Mouse (Mus musculus) liver, postnatal 0 days (tissue): ENCODE results near the gene Actb. TPM values are rescaled to one million over a fixed set of nuclear protein-coding genes. Genes with fewer than 3 reads are reported as not detected.

Experiments
- ATAC-seq: fragments of 200-750 bp; cut with Nextera tagmentation; 2 replicates; pipeline ENCODE4 v1.8.0; 2017; ENCODE audit warnings: mild to moderate bottlenecking, moderate library complexity
- DNase-seq: peaks from one replicate; pipeline ENCODE4 v3.0.0-alpha.2; 2016
- H3K27ac ChIP-seq: fragments of 300-500 bp; sonication (generic); 2 replicates; pipeline ENCODE4 v1.5.1; 2014; ENCODE audit warnings: antibody characterized with exemption, moderate library complexity, mild to moderate bottlenecking, low read depth
- H3K27me3 ChIP-seq: fragments of 300-500 bp; sonication (generic); 2 replicates; pipeline ENCODE4 v1.6.1; 2014; ENCODE audit warnings: low read length, control low read depth, mixed read lengths; ENCODE audit not compliant: insufficient read depth
- H3K36me3 ChIP-seq: fragments of 300-500 bp; sonication (generic); replicated peaks from 2 replicates; pipeline ENCODE4 v1.6.1; 2014; ENCODE audit warnings: mild to moderate bottlenecking, control low read depth, low read length, moderate library complexity, mixed read lengths; ENCODE audit not compliant: insufficient read depth
- H3K4me1 ChIP-seq: fragments of 300-500 bp; sonication (generic); 2 replicates; pipeline ENCODE4 v1.6.1; 2014; ENCODE audit warnings: antibody characterized with exemption, mild to moderate bottlenecking, control low read depth; ENCODE audit not compliant: insufficient read depth
- H3K4me2 ChIP-seq: fragments of 300-500 bp; sonication (generic); 2 replicates; pipeline ENCODE4 v1.6.1; 2014; ENCODE audit warnings: low read depth, mild to moderate bottlenecking, low read length, moderate library complexity, mixed read lengths
- H3K4me3 ChIP-seq: fragments of 300-500 bp; sonication (generic); 2 replicates; pipeline ENCODE4 v1.5.1; 2014; ENCODE audit warnings: low read depth, low read length
- H3K9ac ChIP-seq: fragments of 300-500 bp; sonication (generic); replicated peaks from 2 replicates; pipeline ENCODE4 v1.6.1; 2014; ENCODE audit warnings: mild to moderate bottlenecking, moderate library complexity
- H3K9me3 ChIP-seq: fragments of 300-500 bp; sonication (generic); 2 replicates; pipeline ENCODE4 v1.6.1; 2016; ENCODE audit warnings: mild to moderate bottlenecking, control low read depth, low read length, mixed read lengths
- CTCF ChIP-seq: sonication (generic); IDR thresholded peaks from 2 replicates; pipeline ENCODE4 v1.5.1; 2016; ENCODE audit warnings: antibody characterized with exemption, low read depth
- EP300 ChIP-seq: IDR thresholded peaks from 2 replicates; pipeline ENCODE4 v1.6.1; 2016; ENCODE audit warnings: antibody characterized with exemption, low read depth, mild to moderate bottlenecking
- WGBS: fragments of 180-500 bp; shearing (Covaris S2); extraction: QIAGEN DNeasy Blood & Tissue Kit; methylation state at CpG from one replicate; pipeline ENCODE4 v1.1.7; 2014; ENCODE audit not compliant: insufficient replicate concordance; 5-methylcytosine and 5-hydroxymethylcytosine counted together
- polyA plus RNA-seq: library from polyadenylated mRNA; unstranded; fragments of >200 nt; fragmentation: Nextera tagmentation; extraction: Ambion mirVana; gene quantifications from 2 replicates; pipeline ENCODE4 v1.2.1, GENCODE M21; 2015

Gene Actb
- polyA plus RNA-seq, 1 experiment from 2014 or later = 7,738 TPM

DNA sequence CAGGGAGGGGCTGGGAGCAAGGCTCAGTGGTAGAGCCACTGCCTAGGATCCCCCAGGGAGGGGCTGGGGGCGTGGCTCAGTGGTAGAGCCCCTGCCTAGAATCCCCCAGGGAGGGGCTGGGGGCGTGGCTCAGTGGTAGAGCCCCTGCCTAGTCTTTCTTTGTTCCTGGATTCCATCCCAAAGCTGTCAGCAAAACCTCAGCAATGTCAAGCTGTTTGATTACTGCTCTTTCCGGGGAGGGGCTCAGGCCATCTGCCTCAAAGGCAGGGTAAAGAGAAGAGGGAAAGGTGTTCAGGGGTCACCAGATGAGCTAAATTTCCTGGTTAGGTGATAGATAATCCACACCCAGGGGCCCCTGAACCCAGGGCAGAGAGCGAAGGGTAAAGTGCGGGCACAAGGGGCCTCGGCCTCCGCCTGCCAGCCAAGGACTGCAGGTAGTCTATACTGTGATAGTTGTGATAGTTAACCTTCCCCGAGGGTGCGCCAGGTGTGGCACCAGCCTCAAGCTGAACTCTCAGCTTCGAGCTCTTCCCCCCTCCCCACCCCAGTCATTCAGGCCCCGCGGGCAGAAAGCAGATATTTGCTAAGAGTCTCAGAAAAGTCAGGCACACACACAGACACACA is 17.9 kb upstream of the Actb start:
- Histone ChIP-seq H3K36me3 (no peaks in the 10 kb centered on the region), H3K4me2 (no peak overlapping the region), H3K9me3 (no peaks in the 10 kb centered on the region), H3K27me3 (no peaks in the 10 kb centered on the region), H3K4me3 (no peak overlapping the region), H3K9ac (no peak overlapping the region), H3K27ac (no peak overlapping the region), H3K4me1 (peaks cover 55% of the 10 kb centered on the region)
- DNase-seq = no peak
- 69% methylated on average over 12 of the region's 12 CpGs for WGBS
- TF ChIP-seq EP300 (no peak), CTCF (no peak)
- ATAC-seq = no peak

DNA sequence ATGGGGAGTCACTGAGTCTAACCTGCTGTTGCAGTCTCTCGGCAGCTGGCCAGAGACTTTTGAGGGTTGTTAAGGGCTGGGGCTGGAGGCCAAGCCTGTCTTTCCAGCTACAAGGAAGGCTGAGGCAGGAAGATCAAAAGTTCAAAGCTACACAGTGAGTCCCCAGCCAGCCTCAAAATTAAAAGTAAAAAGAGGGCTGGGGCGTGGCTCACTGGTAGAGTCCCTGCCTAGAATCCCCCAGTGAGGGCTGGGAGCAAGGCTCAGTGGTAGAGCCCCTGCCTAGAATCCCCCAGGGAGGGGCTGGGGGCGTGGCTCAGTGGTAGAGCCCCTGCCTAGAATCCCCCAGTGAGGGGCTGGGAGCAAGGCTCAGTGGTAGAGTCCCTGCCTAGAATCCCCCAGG is 17.2 kb upstream of the Actb start:
- no peak overlapping the region for H3K27ac ChIP-seq
- TF ChIP-seq CTCF = no peak
- TF ChIP-seq EP300 = no peak
- no peak overlapping the region for H3K4me2 ChIP-seq
- no peak for DNase-seq
- no peaks in the 10 kb centered on the region for H3K36me3 ChIP-seq
- H3K9ac ChIP-seq = no peak overlapping the region
- H3K4me3 ChIP-seq = no peak overlapping the region
- no peak for ATAC-seq
- H3K9me3 ChIP-seq = no peaks in the 10 kb centered on the region
- H3K27me3 ChIP-seq = no peaks in the 10 kb centered on the region
- 77% methylated on average over 3 of the region's 3 CpGs for WGBS
- peaks cover 54% of the 10 kb centered on the region for H3K4me1 ChIP-seq

DNA sequence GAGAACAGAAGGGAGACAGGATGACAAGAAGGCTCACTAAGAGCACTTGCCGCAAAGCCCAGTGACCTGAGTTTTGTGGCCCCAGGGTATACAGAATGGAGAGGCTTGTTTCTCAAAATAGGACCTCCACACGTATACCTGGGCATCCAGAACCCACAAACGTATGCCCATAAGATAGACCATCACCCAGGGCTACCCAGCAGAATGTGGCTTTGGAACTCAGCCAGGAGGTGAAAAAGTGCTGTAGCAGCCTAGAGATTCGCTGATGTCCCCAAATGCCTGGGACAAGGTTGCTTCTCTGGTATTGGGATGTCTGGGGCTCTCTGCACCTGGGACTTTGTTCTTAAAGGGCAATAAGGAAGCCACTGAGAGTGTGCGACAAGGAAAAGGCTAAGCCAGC is 15.7 kb upstream of the Actb start:
- DNase-seq (no peak), ATAC-seq (no peak)
- no peaks in the 10 kb centered on the region for H3K9me3 ChIP-seq
- TF ChIP-seq CTCF = no peak
- no peak for TF ChIP-seq EP300
- H3K4me2 ChIP-seq = no peak overlapping the region
- peak overlapping the region; percentile 90 for H3K27ac ChIP-seq
- H3K36me3 ChIP-seq = no peaks in the 10 kb centered on the region
- H3K9ac ChIP-seq = no peak overlapping the region
- peaks cover 44% of the 10 kb centered on the region for H3K4me1 ChIP-seq
- no peaks in the 10 kb centered on the region for H3K27me3 ChIP-seq
- H3K4me3 ChIP-seq = no peak overlapping the region
- WGBS = 66% methylated on average over 5 of the region's 5 CpGs

DNA sequence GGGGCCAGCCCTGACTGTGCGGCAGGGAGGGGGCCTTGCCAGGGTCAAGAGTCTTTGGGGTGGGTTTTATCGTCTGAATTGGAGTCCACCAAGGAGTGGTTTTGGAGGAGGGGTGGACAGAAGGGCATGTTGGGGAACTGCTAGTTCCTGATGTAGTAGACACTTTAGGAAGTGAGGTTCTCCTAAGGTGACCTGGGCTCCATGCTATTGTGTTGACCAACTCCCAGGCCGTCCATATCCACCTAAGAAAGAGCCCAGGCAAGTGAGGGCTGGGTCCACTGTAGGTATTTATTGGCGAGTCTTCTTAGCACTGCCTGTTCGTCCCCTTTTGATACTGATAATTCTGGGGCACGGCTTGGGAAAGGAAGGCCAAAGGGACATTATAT is 14.5 kb upstream of the Actb start:
- Histone ChIP-seq H3K36me3 (no peaks in the 10 kb centered on the region), H3K27ac (peak overlapping the region; percentile 90), H3K27me3 (no peaks in the 10 kb centered on the region), H3K9me3 (no peaks in the 10 kb centered on the region), H3K9ac (peak overlapping the region; percentile 49), H3K4me2 (peak overlapping the region; percentile 55), H3K4me1 (peaks cover 34% of the 10 kb centered on the region), H3K4me3 (0 out of 2 replicates have a peak overlapping the region, but pooled peaks have one; percentile 1)
- no peak for TF ChIP-seq EP300
- no peak for TF ChIP-seq CTCF
- DNase-seq = no peak
- ATAC-seq = peak; percentile 18
- WGBS = 31% methylated on average over 6 of the region's 6 CpGs

DNA sequence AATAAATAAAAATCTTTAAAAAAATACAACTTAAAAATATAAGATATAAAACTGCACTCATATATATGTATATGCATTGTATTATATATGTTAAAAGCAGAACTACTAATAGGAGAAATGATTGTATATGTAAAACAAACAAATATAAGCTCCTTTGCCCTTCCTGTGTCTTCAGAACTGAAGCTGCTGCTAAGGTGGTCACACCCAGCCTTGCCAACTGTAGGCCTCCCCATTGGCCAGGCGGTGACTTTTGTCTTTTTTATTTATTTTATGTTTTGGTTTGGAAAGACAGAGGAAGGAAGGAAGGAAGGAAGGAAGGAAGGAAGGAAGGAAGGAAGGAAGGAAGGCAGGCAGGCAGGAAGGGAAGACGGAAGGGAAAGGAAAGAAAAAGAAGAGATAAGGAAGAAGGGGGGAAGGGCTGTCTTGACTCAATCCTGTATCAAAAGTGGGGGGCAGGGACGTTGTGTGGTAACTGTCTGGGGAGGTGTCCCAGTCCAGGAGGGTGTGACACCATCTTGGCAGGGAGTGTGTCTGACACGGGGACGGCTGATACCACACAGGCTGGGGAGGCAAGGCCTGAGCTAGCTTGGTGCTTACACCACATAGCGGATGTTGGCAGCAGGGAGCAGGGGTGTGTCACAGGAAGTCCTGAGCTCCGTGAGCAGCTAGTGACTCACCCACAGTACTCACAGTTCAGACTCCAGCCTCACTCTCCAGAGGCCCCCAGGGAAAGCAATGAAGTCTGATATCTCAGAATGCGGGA is 13.9 kb upstream of the Actb start:
- H3K4me2 ChIP-seq = peak overlapping the region; percentile 55
- H3K36me3 ChIP-seq = no peaks in the 10 kb centered on the region
- H3K4me1 ChIP-seq = peaks cover 28% of the 10 kb centered on the region
- ATAC-seq (peak; percentile 100), DNase-seq (peak; percentile 90)
- H3K9me3 ChIP-seq = no peaks in the 10 kb centered on the region
- H3K9ac ChIP-seq = peak overlapping the region; percentile 49; the same call in 1 of the 2 replicates
- 19% methylated on average over 8 of the region's 8 CpGs for WGBS
- peak overlapping the region; percentile 90 for H3K27ac ChIP-seq
- peak; percentile 68 for TF ChIP-seq EP300
- TF ChIP-seq CTCF = peak; percentile 57
- 0 out of 2 replicates have a peak overlapping the region, but pooled peaks have one; percentile 1 for H3K4me3 ChIP-seq
- no peaks in the 10 kb centered on the region for H3K27me3 ChIP-seq

DNA sequence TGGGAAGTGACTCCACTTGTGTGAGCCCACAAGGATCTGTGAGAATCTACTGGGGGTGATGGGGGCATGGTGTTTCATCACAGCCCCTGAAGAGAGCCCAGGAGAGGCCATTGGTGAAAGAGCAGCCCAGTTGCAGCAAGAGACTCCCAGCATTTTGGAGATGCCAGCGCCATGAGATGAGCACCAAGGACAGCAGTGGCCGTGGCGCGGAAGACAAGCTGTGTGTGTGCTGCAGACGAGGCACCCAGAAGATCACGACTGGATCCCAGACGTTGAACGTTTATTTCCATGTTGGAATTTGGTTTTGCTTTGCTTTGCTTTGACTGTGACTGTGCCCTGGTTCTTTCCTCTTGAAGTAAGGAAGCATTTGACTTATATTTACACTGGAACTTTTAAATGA is 10.8 kb upstream of the Actb start:
- H3K4me3 ChIP-seq = no peak overlapping the region
- TF ChIP-seq EP300 (no peak), CTCF (no peak)
- no peaks in the 10 kb centered on the region for H3K27me3 ChIP-seq
- H3K4me1 ChIP-seq = peaks cover 34% of the 10 kb centered on the region
- no peak overlapping the region for H3K9ac ChIP-seq
- H3K36me3 ChIP-seq = no peaks in the 10 kb centered on the region
- DNase-seq = no peak
- 95% methylated on average over 8 of the region's 8 CpGs for WGBS
- no peak for ATAC-seq
- H3K4me2 ChIP-seq = no peak overlapping the region
- no peak overlapping the region for H3K27ac ChIP-seq
- no peaks in the 10 kb centered on the region for H3K9me3 ChIP-seq
